Mouse (Mus musculus) CH12.LX (cell line): ENCODE measurements around the gene Nup133. TPM values are rescaled to one million over a fixed set of nuclear protein-coding genes. Genes with fewer than 3 reads are reported as not detected.

Experiments used
- DNase-seq: peaks from one replicate; pipeline ENCODE4 v3.0.0-alpha.2; 2013; ENCODE audit errors: extremely low read depth
- H3K27ac ChIP-seq: 2 replicates; pipeline ENCODE4 v1.5.1; 2012; ENCODE audit warnings: low read depth, mild to moderate bottlenecking, control low read depth, moderate library complexity; ENCODE audit not compliant: insufficient read depth
- H3K27me3 ChIP-seq: replicated peaks from 2 replicates; pipeline ENCODE3; 2012; ENCODE audit warnings: inconsistent platforms
- H3K36me3 ChIP-seq, 2 experiments: replicated peaks in 1 of 2; 2 replicates each; pipeline versions ENCODE3 to v1.6.1; 2012; ENCODE audit warnings: inconsistent platforms in 1 of 2, low read length in 1 of 2, mild to moderate bottlenecking in 1 of 2, mixed read lengths in 1 of 2, moderate library complexity in 1 of 2; ENCODE audit not compliant: control insufficient read depth in 1 of 2, insufficient read depth in 1 of 2
- H3K4me1 ChIP-seq, 2 experiments: 2 replicates each; pipeline ENCODE4 v1.6.1; 2012; ENCODE audit warnings: inconsistent platforms in 1 of 2, moderate library complexity in 1 of 2; ENCODE audit not compliant: insufficient read depth in 2 of 2, control insufficient read depth in 1 of 2
- H3K4me2 ChIP-seq: 2 replicates; pipeline ENCODE4 v1.6.1; 2012; ENCODE audit warnings: low read depth, mild to moderate bottlenecking, control low read depth; ENCODE audit not compliant: poor library complexity, insufficient read depth, severe bottlenecking
- H3K4me3 ChIP-seq, 3 experiments: fragments of 150-350 bp in 1 of 3; sonication (generic) in 1 of 3; replicated peaks in 1 of 3; 2 replicates each; pipeline versions ENCODE3 to v1.5.1; 2011 to 2012; ENCODE audit warnings: low read depth in 2 of 3, low read length in 2 of 3, mild to moderate bottlenecking in 2 of 3, moderate library complexity in 2 of 3, control low read depth in 1 of 3, improper control_type of control experiment in 1 of 3, inconsistent platforms in 1 of 3, mixed read lengths in 1 of 3; ENCODE audit not compliant: poor library complexity in 1 of 3
- H3K79me2 ChIP-seq: replicated peaks from 2 replicates; pipeline ENCODE4 v1.6.1; 2012; ENCODE audit warnings: mild to moderate bottlenecking, moderate library complexity; ENCODE audit not compliant: control insufficient read depth, poor library complexity, insufficient read depth, severe bottlenecking; ENCODE audit errors: extremely low read depth
- H3K9ac ChIP-seq: 2 replicates; pipeline ENCODE4 v1.6.1; 2012; ENCODE audit warnings: low read depth, mild to moderate bottlenecking, control low read depth, moderate library complexity; ENCODE audit not compliant: insufficient read depth
- H3K9me3 ChIP-seq: replicated peaks from 2 replicates; pipeline ENCODE3; 2012; ENCODE audit warnings: low read length, inconsistent platforms, mixed read lengths
- BHLHE40 ChIP-seq: IDR thresholded peaks from 2 replicates; pipeline ENCODE4 v1.6.1; 2011; ENCODE audit warnings: mild to moderate bottlenecking, low read depth, low read length, improper control_type of control experiment
- CHD1 ChIP-seq: IDR thresholded peaks from 2 replicates; pipeline ENCODE4 v1.6.1; 2012; ENCODE audit warnings: low read depth, low read length, improper control_type of control experiment, inconsistent platforms
- CHD2 ChIP-seq: IDR thresholded peaks from 2 replicates; pipeline ENCODE4 v1.6.1; 2011; ENCODE audit warnings: low read length, improper control_type of control experiment
- CTCF ChIP-seq, 2 experiments: IDR thresholded peaks in 1 of 2; conservative IDR thresholded peaks in 1 of 2; 2 replicates each; pipeline ENCODE4 v1.5.1; 2011 to 2012; ENCODE audit warnings: low read depth in 2 of 2, low read length in 2 of 2, improper control_type of control experiment in 1 of 2, inconsistent platforms in 1 of 2, mild to moderate bottlenecking in 1 of 2, moderate library complexity in 1 of 2
- ELF1 ChIP-seq: IDR thresholded peaks from 2 replicates; pipeline ENCODE4 v1.6.1; 2014; ENCODE audit warnings: low read depth, mild to moderate bottlenecking, inconsistent platforms, low read length, improper control_type of control experiment
- EP300 ChIP-seq: IDR thresholded peaks from 2 replicates; pipeline ENCODE4 v1.6.1; 2011; ENCODE audit warnings: low read length, improper control_type of control experiment
- HCFC1 ChIP-seq: IDR thresholded peaks from 2 replicates; pipeline ENCODE4 v1.6.1; 2012; ENCODE audit warnings: low read depth, mild to moderate bottlenecking, inconsistent platforms, low read length, improper control_type of control experiment
- IRF4 ChIP-seq: IDR thresholded peaks from 2 replicates; pipeline ENCODE4 v1.6.1; 2014; ENCODE audit warnings: low read depth, mild to moderate bottlenecking, inconsistent platforms, low read length, improper control_type of control experiment
- JUN ChIP-seq: IDR thresholded peaks from 2 replicates; pipeline ENCODE4 v1.6.1; 2011; ENCODE audit warnings: low read depth, mild to moderate bottlenecking, low read length, improper control_type of control experiment, moderate library complexity; ENCODE audit not compliant: insufficient read depth
- JUND ChIP-seq: conservative IDR thresholded peaks from 2 replicates; pipeline ENCODE4 v1.6.1; 2011; ENCODE audit warnings: low read depth, low read length, improper control_type of control experiment
- MAZ ChIP-seq: IDR thresholded peaks from 2 replicates; pipeline ENCODE4 v1.6.1; 2012; ENCODE audit warnings: low read depth, mild to moderate bottlenecking, inconsistent platforms, low read length, improper control_type of control experiment, moderate library complexity
- NELFE ChIP-seq: IDR thresholded peaks from 2 replicates; pipeline ENCODE4 v1.6.1; 2011; ENCODE audit warnings: low read depth, low read length, improper control_type of control experiment
- NRF1 ChIP-seq: IDR thresholded peaks from 2 replicates; pipeline ENCODE4 v1.6.1; 2014; ENCODE audit warnings: low read depth, mild to moderate bottlenecking, inconsistent platforms, low read length, improper control_type of control experiment, moderate library complexity
- PAX5 ChIP-seq: IDR thresholded peaks from 2 replicates; pipeline ENCODE4 v1.6.1; 2012; ENCODE audit warnings: low read length, inconsistent platforms, mixed read lengths
- POLR2A ChIP-seq: IDR thresholded peaks from 2 replicates; pipeline ENCODE4 v1.6.1; 2011; ENCODE audit warnings: low read depth, mild to moderate bottlenecking, improper control_type of control experiment, low read length
- POLR2AphosphoS2 ChIP-seq: IDR thresholded peaks from 2 replicates; pipeline ENCODE4 v1.6.1; 2011; ENCODE audit warnings: low read depth, low read length, improper control_type of control experiment
- TCF12 ChIP-seq: IDR thresholded peaks from 2 replicates; pipeline ENCODE4 v1.6.1; 2014; ENCODE audit warnings: low read depth, mild to moderate bottlenecking, inconsistent platforms, low read length, improper control_type of control experiment
- UBTF ChIP-seq: IDR thresholded peaks from 2 replicates; pipeline ENCODE4 v1.6.1; 2012; ENCODE audit warnings: low read depth, mild to moderate bottlenecking, inconsistent platforms, low read length, improper control_type of control experiment, moderate library complexity
- ZC3H11A ChIP-seq: IDR thresholded peaks from 2 replicates; pipeline ENCODE4 v1.6.1; 2012; ENCODE audit warnings: low read depth, mild to moderate bottlenecking, inconsistent platforms, low read length, improper control_type of control experiment
- ZMIZ1 ChIP-seq: IDR thresholded peaks from 2 replicates; pipeline ENCODE4 v1.6.1; 2012; ENCODE audit warnings: low read depth, mild to moderate bottlenecking, inconsistent platforms, low read length, improper control_type of control experiment
- dilution Hi-C: fragments of 300-500 bp; cut with MboI; formaldehyde crosslinking; loops from 2 replicates; pipeline ENCODE4 v1.14.3; 2020; ENCODE audit warnings: low sequenced_read_pairs; ENCODE audit not compliant: extremely low pct_unique_long_range_greater_than_20kb, extremely low pct_ligation_motif_present
- in situ Hi-C: fragments of 300-500 bp; cut with MboI; formaldehyde crosslinking; loops from 3 replicates; pipeline ENCODE4 v1.14.3; 2019; ENCODE audit warnings: low sequenced_read_pairs, low pct_ligation_motif_present, low pct_unique_long_range_greater_than_20kb, mixed read lengths
- polyA plus RNA-seq: library from polyadenylated mRNA; unstranded; fragments of >175 nt; gene quantifications from 2 replicates; pipeline ENCODE4 v1.2.1, GENCODE M21; 2012; ENCODE audit warnings: low read depth; ENCODE audit not compliant: insufficient read length
- total RNA-seq, 2 experiments: library from RNA; depleted of rRNA; stranded (reverse); fragments of 300-350 nt in 1 of 2; fragments of >200 nt in 1 of 2; gene quantifications; 2 replicates each; pipeline ENCODE4 v1.2.3; 2012 to 2014

Gene Nup133
- total and polyA plus RNA-seq, 3 experiments: 32.8 to 49.0 (median 39.6) TPM

DNA sequence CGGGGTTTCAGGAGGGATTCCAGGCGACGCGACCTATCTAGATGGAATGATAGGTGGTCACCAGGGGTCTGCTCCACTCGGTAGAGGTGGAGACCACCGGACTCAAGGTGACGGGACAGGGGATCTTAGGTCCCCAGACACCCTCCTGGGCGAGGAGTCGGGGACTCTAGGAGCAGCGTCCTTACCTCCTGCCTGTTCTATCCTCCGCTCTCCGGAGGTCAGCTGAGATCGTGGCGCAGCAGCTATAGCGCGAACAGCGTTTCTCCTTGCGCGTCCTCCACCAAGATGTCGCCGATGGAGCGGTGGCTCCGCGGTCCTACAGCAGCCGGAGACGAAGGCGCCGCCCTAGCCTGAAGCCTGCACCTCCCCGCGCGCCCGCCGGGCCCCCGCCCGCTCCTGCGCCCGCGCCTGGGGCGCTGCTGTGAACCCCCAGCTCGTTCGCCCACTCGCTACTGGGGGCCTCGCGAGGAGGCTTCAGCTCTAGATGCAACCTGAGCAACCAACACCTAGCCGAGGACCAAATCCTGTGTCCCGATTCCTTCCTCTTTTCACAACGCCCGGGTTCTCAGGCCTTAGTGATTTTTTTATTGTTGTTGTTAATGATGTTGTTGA, 89.3 kb downstream of the Nup133 start, which contains the start of gene Ccsap:
TSS of gene Ccsap (minus strand) at position 562 of the 612 bp plus-strand sequence.
- Histone ChIP-seq H3K36me3 (peaks cover 0 to 4% of the 10 kb centered on the region in 2 experiments), H3K9ac (peak within 1 kb of the TSS; percentile 56), H3K4me2 (peak within 1 kb of the TSS; percentile 93), H3K79me2 (peaks cover 4% of the 10 kb centered on the region), H3K27ac (peak within 1 kb of the TSS; percentile 33), H3K9me3 (peaks cover 4% of the 10 kb centered on the region), H3K27me3 (peaks cover 42% of the 10 kb centered on the region), H3K4me3 (peak within 1 kb of the TSS; percentile 85 to 94 (median 88)), H3K4me1 (peaks cover 4 to 15% of the 10 kb centered on the region in 2 experiments)
- TF ChIP-seq IRF4 (0 out of 2 replicates have a peak, but pooled peaks have one; percentile 4), PAX5 (no peak)
- DNase-seq: no peak
- dilution Hi-C loops: no loop called here
- in situ Hi-C loops: no loop called here

DNA sequence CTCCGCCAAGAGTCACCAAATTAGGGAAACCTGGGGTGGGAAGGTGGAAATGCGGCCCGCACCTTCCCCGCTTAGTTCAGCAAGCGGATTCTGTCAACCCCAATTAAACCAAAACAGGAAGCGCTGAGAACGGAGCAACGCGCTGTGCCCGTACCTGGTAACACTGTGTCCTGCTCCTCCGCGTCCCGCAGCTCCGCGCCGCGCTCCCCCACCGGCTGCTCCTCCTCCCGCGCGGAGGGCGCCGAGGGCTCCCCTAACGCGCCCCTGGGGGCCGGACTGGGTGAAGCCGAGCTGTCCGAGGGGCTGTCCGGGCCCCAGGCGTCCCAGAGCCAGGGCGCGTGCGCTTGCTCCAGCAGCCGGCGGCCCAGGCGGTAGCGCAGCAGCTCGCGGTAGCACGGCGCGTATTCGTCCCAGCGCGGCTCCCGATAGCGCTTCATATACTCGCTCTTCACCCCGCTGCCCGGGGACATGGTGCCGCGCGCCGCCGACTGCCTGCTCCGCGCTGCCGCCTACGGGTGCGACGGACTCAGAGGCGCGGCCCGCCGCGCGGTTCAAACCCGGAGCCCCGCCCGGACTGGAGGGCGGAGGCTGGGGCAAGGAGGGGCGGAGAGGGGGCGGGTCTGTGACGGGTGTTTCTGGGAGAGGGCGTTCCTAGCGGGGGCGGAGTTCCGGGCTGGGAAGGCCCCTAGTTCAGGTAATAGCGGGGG, 90.0 kb downstream of the Nup133 start:
- H3K9ac ChIP-seq: peak overlapping the region; percentile 56
- TF ChIP-seq ZC3H11A (no peak), CTCF (conservative IDR thresholded peaks at IDR 0.05 in 1 of 2, IDR thresholded peaks at IDR 0.05 in 1 of 2; ENCODE audit: low read depth in 2 of 2, low read length in 2 of 2) (peak in 1 of 2 experiments; percentile 32; a peak in 1 of 4 replicates), POLR2AphosphoS2 (no peak), UBTF (peak; percentile 83), CHD1 (no peak), NELFE (peak; percentile 68), NRF1 (peak; percentile 77), HCFC1 (peak; percentile 41), JUN (no peak), JUND (no peak), CHD2 (no peak), ELF1 (peak; percentile 78), TCF12 (peak; percentile 46; the same call in 1 of the 2 replicates), BHLHE40 (no peak), POLR2A (peak; percentile 82), IRF4 (peak; percentile 46; the same call in 1 of the 2 replicates), ZMIZ1 (peak; percentile 62), MAZ (peak; percentile 94; the same call in 1 of the 2 replicates), EP300 (no peak)
- H3K4me3 ChIP-seq: peak overlapping the region; percentile 85 to 94 (median 88)
- peaks cover 2 to 15% of the 10 kb centered on the region in 2 experiments for H3K4me1 ChIP-seq
- peaks cover 4% of the 10 kb centered on the region for H3K79me2 ChIP-seq
- peak; percentile 92 for DNase-seq
- H3K27ac ChIP-seq: peak overlapping the region; percentile 33
- H3K9me3 ChIP-seq: peaks cover 5% of the 10 kb centered on the region
- H3K36me3 ChIP-seq: peaks cover 0 to 5% of the 10 kb centered on the region in 2 experiments
- dilution Hi-C loops: no loop called here
- in situ Hi-C loops: no loop called here
- peak overlapping the region; percentile 93; the same call in 1 of the 2 replicates for H3K4me2 ChIP-seq
- peaks cover 35% of the 10 kb centered on the region for H3K27me3 ChIP-seq
